26 mouse cellular contexts compared by ENCODE assay signal in genomic region chr11:6692341-6692740, GRCm38 (mm10). TPM values are rescaled to one million over a fixed set of nuclear protein-coding genes. Genes with fewer than 3 reads are reported as not detected.
DNase-seq lines count a peak whose midpoint lies in the region; ATAC-seq and TF ChIP-seq lines count a peak whose summit lies in the region.
"Had no signal": no experiment of that assay in that cellular context is flagged by ENCODE, and none has a peak within 500 bp of the region (broad histone marks: within the 10 kb centered on the region; RNA-seq: fewer than 3 reads in every experiment).

No protein-coding gene starts in this region.

- ATAC-seq in frontal cortex, adult (ENCODE audit: low TSS enrichment): peak; percentile 94
- ATAC-seq: forebrain, embryonic 14.5 days had no signal

- no peak for TF ChIP-seq CTCF in left cerebral cortex, adult 2 months (IDR thresholded peaks at IDR 0.05)

- no peak for DNase-seq in frontal cortex, postnatal 25 days (ENCODE audit: low spot score in 2 of 2)
- DNase-seq in left cerebral cortex, postnatal 14 days (ENCODE audit: low spot score in 2 of 2): peak; percentile 19 to 54
- DNase-seq in left cerebral cortex, adult 2 months (ENCODE audit: extremely low spot score in 1 of 2, low spot score in 2 of 2): no peak
- DNase-seq in telencephalon, adult 2 months (ENCODE audit: low read depth, low spot score): peak; percentile 26
- DNase-seq in c-Kit-positive CD71-positive TER-119-positive erythroid progenitor cells, embryonic 14.5 days (ENCODE audit: low spot score): no peak
- DNase-seq: adrenal gland, adult 2 months; adrenal gland, postnatal 10 days; adrenal gland, postnatal 25 days; cerebellum, adult 11 months; cerebellum, adult 18-20 months; cerebellum, adult 8-10 months; cerebellum, adult 9-11 months; cerebellum, postnatal 14 days; cerebellum, postnatal 36 days; embryo, embryonic 11 days had no signal

- intact Hi-C loops in left cerebral cortex, postnatal 14 days (cut with DNase I): no loop called here
- intact Hi-C loops in left cerebral cortex, adult 2 months (cut with DNase I): no loop called here

- H3K27ac ChIP-seq in left cerebral cortex, adult 2 months: no peak overlapping the region
- H3K27ac ChIP-seq: embryonic facial prominence, embryonic 13.5 days; embryonic facial prominence, embryonic 15.5 days; forebrain, embryonic 10.5 days; forebrain, embryonic 12.5 days had no signal

- H3K4me3 ChIP-seq in left cerebral cortex, adult 2 months: no peak overlapping the region
- H3K4me3 ChIP-seq: embryonic facial prominence, embryonic 13.5 days; embryonic facial prominence, embryonic 15.5 days; erythroblast, embryonic 14.5 days; forebrain, embryonic 10.5 days; forebrain, embryonic 12.5 days had no signal

RNA-seq across cellular contexts. Expression of gene Ramp3, which starts 34.0 kb away (rescaled TPM):
- 10 to 100 TPM; 35.4 to 40.1 TPM for total RNA-seq in left cerebral cortex, postnatal 14 days (2021)
- total RNA-seq in left cerebral cortex, adult 2 months (2021): 10 to 100 TPM; 13.0 to 13.5 TPM
- total RNA-seq: common myeloid progenitor, adult 5-6 weeks; MEL had no signal

RNA-seq across cellular contexts. Expression of gene Wap, which starts 53.9 kb away (rescaled TPM):
- total RNA-seq in left cerebral cortex, postnatal 14 days (2021): not detected
- total RNA-seq in left cerebral cortex, adult 2 months (2021): not detected
- total RNA-seq: adrenal gland, adult 2 months; adrenal gland, postnatal 10 days; adrenal gland, postnatal 25 days; adrenal gland, postnatal 4 days; common myeloid progenitor, adult 5-6 weeks; ES-E14; MEL had no signal

Comparison
In these comparisons a context has a peak if more than half of its experiments do, and no peak if none do; other contexts are left out.
1. DNase-seq: peak in left cerebral cortex, postnatal 14 days (2 of 2) and telencephalon, adult 2 months (single experiment); none in frontal cortex, postnatal 25 days (0 of 2), left cerebral cortex, adult 2 months (0 of 2) and c-Kit-positive CD71-positive TER-119-positive erythroid progenitor cells, embryonic 14.5 days (single experiment).